Mouse (Mus musculus) liver, embryonic 12.5 days (tissue): ENCODE data around the gene Togaram2. TPM values are rescaled to one million over a fixed set of nuclear protein-coding genes. Genes with fewer than 3 reads are reported as not detected.

Source experiments
- ATAC-seq: fragments of 200-750 bp; cut with Nextera tagmentation; 2 replicates; pipeline ENCODE4 v1.8.0; 2017; ENCODE audit warnings: moderate number of reproducible peaks, mild to moderate bottlenecking, moderate library complexity
- H3K27ac ChIP-seq: fragments of 300-500 bp; sonication (generic); 2 replicates; pipeline ENCODE4 v1.5.1; 2016; ENCODE audit warnings: mild to moderate bottlenecking
- H3K27me3 ChIP-seq: fragments of 300-500 bp; sonication (generic); replicated peaks from 2 replicates; pipeline ENCODE4 v1.6.1; 2016; ENCODE audit warnings: mild to moderate bottlenecking, moderate library complexity
- H3K36me3 ChIP-seq: fragments of 300-500 bp; sonication (generic); 2 replicates; pipeline ENCODE4 v1.6.1; 2016; ENCODE audit warnings: mild to moderate bottlenecking, moderate library complexity
- H3K4me1 ChIP-seq: fragments of 300-500 bp; sonication (generic); 2 replicates; pipeline ENCODE4 v1.6.1; 2016
- H3K4me2 ChIP-seq: fragments of 300-500 bp; sonication (generic); 2 replicates; pipeline ENCODE4 v1.6.1; 2016; ENCODE audit warnings: mild to moderate bottlenecking, moderate library complexity
- H3K4me3 ChIP-seq: fragments of 300-500 bp; sonication (generic); 2 replicates; pipeline ENCODE4 v1.5.1; 2016; ENCODE audit warnings: mild to moderate bottlenecking, moderate library complexity
- H3K9ac ChIP-seq: fragments of 300-500 bp; sonication (generic); 2 replicates; pipeline ENCODE4 v1.6.1; 2016; ENCODE audit warnings: mild to moderate bottlenecking, moderate library complexity
- H3K9me3 ChIP-seq: fragments of 300-500 bp; sonication (generic); replicated peaks from 2 replicates; pipeline ENCODE4 v1.6.1; 2016; ENCODE audit warnings: mild to moderate bottlenecking, moderate library complexity
- WGBS: fragments of 180-500 bp; shearing (Covaris S2); methylation state at CpG from one replicate; pipeline ENCODE4 v1.1.7; 2016; ENCODE audit not compliant: insufficient replicate concordance; 5-methylcytosine and 5-hydroxymethylcytosine counted together
- polyA plus RNA-seq: library from polyadenylated mRNA; unstranded; fragments of >200 nt; fragmentation: Nextera tagmentation; extraction: Ambion mirVana; gene quantifications from 2 replicates; pipeline ENCODE4 v1.2.1, GENCODE M21; 2016

Gene Togaram2
- polyA plus RNA-seq, 1 experiment from 2014 or later = 0.07 TPM

DNA sequence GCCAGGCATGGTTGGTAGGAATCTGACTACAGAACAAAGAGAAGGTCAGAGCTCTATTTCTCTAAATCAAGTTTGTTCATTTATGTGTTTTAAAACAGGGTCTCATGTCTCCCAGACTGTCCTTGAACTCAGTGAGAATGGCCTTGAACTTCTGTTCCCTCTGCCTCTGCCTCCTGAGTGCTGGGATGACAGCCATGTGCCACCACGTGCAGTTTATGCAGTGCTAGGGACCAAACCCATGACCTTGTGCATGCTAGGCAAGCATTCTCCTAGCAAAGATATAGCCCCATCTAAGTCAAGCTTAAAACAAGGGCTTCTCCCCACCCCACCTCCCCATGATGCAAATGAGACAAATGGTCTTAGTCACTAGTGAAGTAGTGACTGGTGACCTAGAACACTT lies 32.1 kb downstream of the Togaram2 start:
- ATAC-seq = no peak
- Histone ChIP-seq H3K27me3 (no peaks in the 10 kb centered on the region), H3K4me3 (no peak overlapping the region), H3K9ac (no peak overlapping the region), H3K27ac (no peak overlapping the region), H3K4me2 (no peak overlapping the region), H3K9me3 (no peaks in the 10 kb centered on the region), H3K4me1 (no peaks in the 10 kb centered on the region), H3K36me3 (no peaks in the 10 kb centered on the region)
- WGBS = 32% methylated on average over 1 of the region's 1 CpGs

DNA sequence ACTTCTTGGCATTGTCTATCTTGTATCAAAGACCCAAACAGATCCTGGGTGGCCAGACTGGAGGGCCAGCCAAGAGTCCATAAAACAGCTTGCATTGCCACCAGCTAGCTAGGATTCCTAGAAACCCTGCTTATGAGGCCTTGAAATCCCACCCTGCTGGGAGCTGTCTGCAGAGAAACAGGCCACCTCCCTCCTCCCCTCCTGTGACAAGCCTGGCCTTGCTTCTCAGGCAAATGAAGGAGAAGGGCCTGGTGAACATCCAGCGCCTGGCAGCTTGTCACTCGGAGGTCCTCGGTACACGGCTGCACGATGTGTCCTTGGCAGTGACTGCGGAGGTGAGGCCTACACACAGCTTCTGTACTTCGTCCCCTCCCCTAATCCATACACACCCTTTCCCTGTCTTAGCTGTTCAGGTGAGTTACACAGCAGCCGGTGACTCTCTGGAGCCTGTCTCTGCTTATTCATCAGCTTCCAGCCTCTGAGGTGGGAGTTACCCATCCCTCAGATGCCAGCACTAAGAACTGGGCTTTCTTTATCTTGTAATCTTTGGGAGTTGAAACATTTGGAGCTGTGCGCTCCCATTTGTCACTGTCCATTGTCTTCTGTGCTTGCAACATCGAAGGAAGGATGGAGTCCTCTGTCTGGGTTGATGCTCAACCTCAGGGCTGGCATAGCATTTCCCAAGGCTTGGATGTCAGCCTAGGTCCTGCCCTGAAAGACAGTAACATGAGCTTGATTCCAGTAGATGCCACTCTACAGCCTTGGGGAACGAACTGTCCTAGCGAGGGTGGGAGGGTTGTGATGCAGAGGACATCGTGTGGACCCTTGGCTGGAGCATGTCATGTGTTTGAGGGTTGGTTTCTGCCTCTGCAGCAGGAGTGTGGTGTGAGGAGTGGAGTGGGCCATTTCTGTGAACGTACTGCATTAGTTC lies 32.8 kb downstream of the Togaram2 start:
- no peak for ATAC-seq
- H3K4me1 ChIP-seq = no peaks in the 10 kb centered on the region
- WGBS = 68% methylated on average over 14 of the region's 14 CpGs
- H3K27me3 ChIP-seq = no peaks in the 10 kb centered on the region
- H3K9ac ChIP-seq = no peak overlapping the region
- H3K4me3 ChIP-seq = no peak overlapping the region
- no peak overlapping the region for H3K27ac ChIP-seq
- H3K4me2 ChIP-seq = no peak overlapping the region
- H3K9me3 ChIP-seq = no peaks in the 10 kb centered on the region
- H3K36me3 ChIP-seq = no peaks in the 10 kb centered on the region

DNA sequence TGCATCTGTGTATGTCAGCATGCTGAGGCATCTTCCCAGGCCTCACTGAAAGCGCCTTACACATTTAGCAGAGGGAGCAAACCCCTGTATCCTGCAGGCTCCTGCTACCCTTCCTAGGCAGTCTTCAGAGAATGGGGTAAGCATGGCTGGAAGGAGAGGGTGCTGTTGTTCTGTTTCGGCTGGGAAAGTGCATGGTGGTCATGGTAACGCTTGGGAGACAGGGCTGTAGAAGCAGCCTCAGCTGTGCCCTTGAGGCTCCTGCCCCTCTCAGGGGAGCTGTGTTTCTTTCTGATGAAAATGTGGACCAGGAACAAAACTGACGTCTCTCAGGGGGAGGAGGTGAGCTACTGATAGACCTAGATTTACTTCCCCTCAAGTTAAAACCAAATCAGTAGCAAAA lies 34.7 kb downstream of the Togaram2 start:
- WGBS = 59% methylated on average over 4 of the region's 4 CpGs
- Histone ChIP-seq H3K4me3 (no peak overlapping the region), H3K27me3 (no peaks in the 10 kb centered on the region), H3K4me2 (no peak overlapping the region), H3K9me3 (no peaks in the 10 kb centered on the region), H3K36me3 (no peaks in the 10 kb centered on the region), H3K4me1 (no peaks in the 10 kb centered on the region), H3K27ac (no peak overlapping the region), H3K9ac (no peak overlapping the region)
- ATAC-seq = no peak

DNA sequence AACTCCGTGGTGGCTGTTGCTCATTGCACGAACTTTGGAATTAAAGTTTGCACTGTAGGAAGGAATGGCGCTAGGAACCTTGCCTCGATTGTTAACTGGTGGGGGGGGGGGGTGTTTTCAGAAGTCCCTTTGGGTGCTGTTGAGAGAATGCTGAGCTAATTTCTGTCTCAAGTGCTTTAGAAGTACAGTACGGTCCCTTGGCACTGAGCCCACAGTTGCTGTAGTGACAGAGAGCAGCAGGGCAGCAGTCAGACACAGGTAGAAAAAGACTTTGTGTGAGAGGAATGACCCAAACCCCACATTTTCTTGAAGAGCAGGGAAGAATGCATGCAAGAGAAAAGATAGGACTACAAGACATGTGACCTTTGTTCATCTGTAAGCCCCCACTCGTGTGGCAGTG lies 39.2 kb downstream of the Togaram2 start:
- Histone ChIP-seq H3K27me3 (no peaks in the 10 kb centered on the region), H3K4me2 (no peak overlapping the region), H3K9ac (no peak overlapping the region), H3K4me1 (no peaks in the 10 kb centered on the region), H3K27ac (no peak overlapping the region), H3K9me3 (no peaks in the 10 kb centered on the region), H3K4me3 (no peak overlapping the region), H3K36me3 (no peaks in the 10 kb centered on the region)
- no peak for ATAC-seq
- WGBS = 67% methylated on average over 6 of the region's 6 CpGs

DNA sequence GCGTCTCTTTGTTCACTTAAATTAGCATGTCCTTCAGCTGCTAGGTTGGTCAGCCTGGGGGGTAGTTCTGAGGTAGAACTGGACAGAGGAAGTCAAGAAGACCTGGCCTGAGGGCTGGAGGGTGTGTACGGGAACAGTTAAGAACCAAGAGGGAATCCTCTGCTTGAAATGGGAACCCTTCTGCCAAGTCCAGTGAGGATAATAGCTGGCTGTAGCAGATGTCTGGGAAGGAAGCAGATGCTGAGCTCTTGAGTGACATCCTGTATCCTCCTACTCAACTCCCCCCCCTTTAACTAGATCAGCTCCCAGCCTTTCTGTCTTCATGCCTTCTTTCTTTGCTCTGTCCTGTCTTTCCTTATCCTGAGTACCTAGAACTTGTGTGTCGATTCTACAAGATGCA lies 42.0 kb downstream of the Togaram2 start:
- Histone ChIP-seq H3K4me2 (no peak overlapping the region), H3K36me3 (no peaks in the 10 kb centered on the region), H3K9me3 (no peaks in the 10 kb centered on the region), H3K27me3 (no peaks in the 10 kb centered on the region), H3K27ac (no peak overlapping the region), H3K4me3 (no peak overlapping the region), H3K4me1 (no peaks in the 10 kb centered on the region), H3K9ac (no peak overlapping the region)
- WGBS = 60% methylated on average over 3 of the region's 3 CpGs
- ATAC-seq = no peak

DNA sequence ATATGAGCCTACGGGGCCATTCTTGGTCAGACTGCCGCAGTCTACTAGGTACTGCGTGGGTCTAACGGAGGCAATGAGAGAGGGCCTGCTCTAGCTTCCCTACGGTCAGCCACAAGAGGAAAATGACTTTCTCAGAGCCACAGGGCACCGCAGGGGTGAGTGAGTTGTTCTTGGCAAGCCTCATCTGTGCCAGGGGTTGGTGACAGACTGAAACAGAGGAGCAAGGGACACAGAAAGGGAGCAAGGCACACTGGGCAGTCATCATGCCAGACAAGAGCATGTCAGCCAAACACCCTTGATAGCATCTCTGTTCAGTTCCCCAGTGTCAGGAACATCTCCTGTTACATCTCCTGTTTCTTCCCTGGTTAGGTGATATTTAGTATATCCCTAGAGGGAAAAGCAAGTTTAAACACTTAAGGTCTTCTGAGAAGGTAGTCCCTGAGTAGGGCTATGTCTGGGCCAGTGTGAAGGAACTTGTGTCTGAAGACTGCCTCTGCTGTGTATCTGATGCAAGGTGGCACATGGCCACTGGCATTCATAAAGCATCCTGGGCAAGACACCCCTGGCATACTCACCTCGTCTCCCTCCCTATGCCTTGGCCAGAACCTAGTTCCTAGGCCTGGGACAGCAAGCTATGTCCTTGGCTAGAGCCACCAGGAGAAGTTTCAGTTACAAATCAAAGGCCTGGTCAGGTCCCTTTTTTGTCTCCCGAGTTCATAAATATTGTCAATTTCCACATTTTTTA lies 45.0 kb downstream of the Togaram2 start:
- Histone ChIP-seq H3K36me3 (no peaks in the 10 kb centered on the region), H3K27ac (no peak overlapping the region), H3K9ac (no peak overlapping the region), H3K9me3 (no peaks in the 10 kb centered on the region), H3K27me3 (no peaks in the 10 kb centered on the region), H3K4me1 (no peaks in the 10 kb centered on the region), H3K4me2 (no peak overlapping the region), H3K4me3 (no peak overlapping the region)
- no peak for ATAC-seq
- 70% methylated on average over 8 of the region's 8 CpGs for WGBS

DNA sequence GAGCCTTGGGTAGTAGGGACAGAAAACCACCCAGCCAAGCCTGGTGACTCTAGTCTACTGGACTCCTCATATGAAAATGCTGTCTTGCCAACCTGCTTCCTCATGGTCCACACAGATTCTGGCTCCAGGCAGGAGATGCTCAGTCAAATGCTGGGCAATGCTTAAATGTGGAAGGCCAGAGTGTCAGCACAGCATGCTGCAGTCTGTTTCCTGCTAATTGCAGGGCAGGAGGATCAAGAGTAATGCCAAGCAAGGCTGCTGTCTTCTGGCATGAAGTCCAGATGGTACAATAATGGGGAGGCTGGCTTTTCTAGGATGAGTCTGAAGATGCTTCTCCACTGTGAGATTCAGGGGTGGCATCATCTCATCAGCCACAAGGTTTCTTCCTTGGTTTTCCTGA lies 47.4 kb downstream of the Togaram2 start:
- no peaks in the 10 kb centered on the region for H3K4me1 ChIP-seq
- no peak overlapping the region for H3K9ac ChIP-seq
- H3K36me3 ChIP-seq = no peaks in the 10 kb centered on the region
- H3K27ac ChIP-seq = no peak overlapping the region
- H3K4me2 ChIP-seq = no peak overlapping the region
- ATAC-seq = no peak
- H3K4me3 ChIP-seq = no peak overlapping the region
- H3K27me3 ChIP-seq = no peaks in the 10 kb centered on the region
- H3K9me3 ChIP-seq = no peaks in the 10 kb centered on the region

DNA sequence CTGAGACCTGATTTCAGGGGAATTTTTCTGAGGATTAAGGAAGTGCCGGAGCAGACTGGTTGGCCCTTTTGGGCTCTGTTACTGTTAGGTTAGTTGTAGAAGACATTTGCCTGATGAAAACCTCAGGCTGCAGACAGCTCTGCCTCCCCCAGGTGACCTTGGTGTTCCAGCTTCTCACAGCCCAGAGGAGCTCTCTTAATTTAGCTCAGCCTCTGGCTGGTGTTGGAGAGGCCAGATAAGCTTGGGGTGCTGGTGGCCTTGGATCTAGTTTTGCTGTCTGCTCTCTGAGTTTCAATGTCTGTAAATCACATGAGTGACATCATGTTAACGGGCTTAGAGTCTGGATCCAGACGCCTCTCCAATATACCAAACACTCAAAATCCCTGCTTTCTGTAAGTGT lies 48.0 kb downstream of the Togaram2 start:
- Histone ChIP-seq H3K4me1 (no peaks in the 10 kb centered on the region), H3K4me2 (no peak overlapping the region), H3K27ac (no peak overlapping the region), H3K36me3 (no peaks in the 10 kb centered on the region), H3K27me3 (no peaks in the 10 kb centered on the region), H3K4me3 (no peak overlapping the region), H3K9me3 (no peaks in the 10 kb centered on the region), H3K9ac (no peak overlapping the region)
- WGBS = 45% methylated on average over 3 of the region's 3 CpGs
- ATAC-seq = no peak

DNA sequence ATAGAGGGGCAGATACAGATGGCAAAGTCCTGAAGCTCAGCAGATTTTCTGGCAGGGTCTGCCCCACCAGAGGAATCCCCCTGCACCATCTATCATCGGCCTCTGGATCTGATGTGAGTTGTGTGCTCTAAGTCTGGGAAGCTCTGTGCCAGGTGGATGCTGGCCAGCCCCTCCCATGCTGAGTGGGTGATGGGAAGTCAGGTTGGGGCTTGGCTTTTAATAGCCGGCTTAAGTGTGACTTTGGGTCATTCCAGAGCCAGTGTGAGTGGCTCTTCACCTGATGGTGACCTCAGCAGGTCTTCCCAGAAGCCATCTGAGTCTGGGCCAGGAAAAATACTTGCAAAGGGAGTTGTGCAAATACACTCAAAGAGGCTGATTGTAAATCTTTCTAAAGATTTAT lies 57.6 kb downstream of the Togaram2 start:
- Histone ChIP-seq H3K9me3 (no peaks in the 10 kb centered on the region), H3K36me3 (no peaks in the 10 kb centered on the region), H3K9ac (no peak overlapping the region), H3K4me2 (no peak overlapping the region), H3K27ac (no peak overlapping the region), H3K27me3 (no peaks in the 10 kb centered on the region), H3K4me3 (no peak overlapping the region), H3K4me1 (no peaks in the 10 kb centered on the region)
- 60% methylated on average over 2 of the region's 2 CpGs for WGBS
- ATAC-seq = no peak

DNA sequence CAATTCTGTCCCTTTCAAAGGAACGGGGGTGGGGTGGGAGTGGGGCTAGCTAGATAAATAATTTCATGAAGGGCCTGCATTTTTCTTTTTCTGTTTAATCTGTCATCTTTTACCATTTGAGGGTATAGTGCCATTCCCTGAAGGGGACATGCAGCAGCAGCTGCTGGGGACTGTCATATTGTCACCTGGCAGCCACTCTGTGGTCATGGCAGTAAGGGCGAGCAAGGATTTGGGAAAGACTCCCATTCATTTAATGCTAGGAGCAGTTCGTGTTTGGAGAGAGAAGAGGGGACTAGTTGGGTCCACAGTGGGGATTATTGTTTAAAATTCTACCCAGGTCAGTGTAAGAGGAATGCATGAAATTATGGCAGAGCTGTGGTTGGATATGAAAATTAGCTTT lies 63.4 kb downstream of the Togaram2 start:
- Histone ChIP-seq H3K4me2 (no peak overlapping the region), H3K27me3 (no peaks in the 10 kb centered on the region), H3K36me3 (no peaks in the 10 kb centered on the region), H3K9ac (no peak overlapping the region), H3K27ac (no peak overlapping the region), H3K9me3 (no peaks in the 10 kb centered on the region), H3K4me3 (no peak overlapping the region), H3K4me1 (no peaks in the 10 kb centered on the region)
- no peak for ATAC-seq
- 40% methylated on average over 3 of the region's 3 CpGs for WGBS

DNA sequence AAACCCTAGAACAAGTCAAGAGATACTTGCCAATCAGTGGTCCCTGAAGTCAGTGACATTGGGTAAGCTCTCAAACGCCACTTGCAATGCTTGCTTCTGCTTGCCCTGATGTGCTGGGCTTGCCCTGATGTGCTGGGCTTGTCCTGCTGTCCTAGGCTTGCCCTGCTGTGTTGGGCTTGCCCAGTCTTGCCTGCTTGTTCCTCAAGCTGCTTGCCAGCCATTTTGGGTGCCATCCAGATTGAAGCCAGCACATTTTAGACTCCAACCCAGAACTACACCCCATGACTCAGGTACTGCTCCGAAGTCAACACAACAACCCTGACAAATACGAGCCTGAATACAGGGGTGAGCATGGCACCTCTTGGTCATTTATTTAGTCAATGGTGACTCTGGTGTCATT lies 69.1 kb downstream of the Togaram2 start:
- Histone ChIP-seq H3K9ac (no peak overlapping the region), H3K4me1 (no peaks in the 10 kb centered on the region), H3K9me3 (no peaks in the 10 kb centered on the region), H3K4me2 (no peak overlapping the region), H3K27ac (no peak overlapping the region), H3K27me3 (no peaks in the 10 kb centered on the region), H3K36me3 (no peaks in the 10 kb centered on the region), H3K4me3 (no peak overlapping the region)
- ATAC-seq = no peak
- 57% methylated on average over 3 of the region's 3 CpGs for WGBS

DNA sequence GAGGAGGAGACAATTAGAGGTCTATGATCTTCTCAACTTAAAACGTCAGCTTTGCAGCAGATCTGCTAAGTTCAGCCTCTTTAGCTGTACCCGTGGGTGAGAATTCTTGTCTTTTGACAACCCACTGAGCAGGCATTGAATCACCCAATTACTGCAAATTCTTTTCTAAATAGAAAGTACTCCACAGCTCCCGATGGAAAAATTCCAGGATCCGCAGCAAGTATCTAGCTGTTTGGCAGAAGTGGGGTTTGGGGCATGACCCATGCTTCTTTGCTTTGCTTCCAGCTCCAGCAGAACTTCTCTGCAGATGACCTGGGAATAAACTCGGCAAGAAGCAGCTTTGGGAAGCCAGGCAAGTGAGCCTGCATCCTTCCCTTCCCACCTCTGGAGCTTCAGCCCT lies 69.9 kb downstream of the Togaram2 start:
- Histone ChIP-seq H3K9me3 (no peaks in the 10 kb centered on the region), H3K27ac (no peak overlapping the region), H3K27me3 (no peaks in the 10 kb centered on the region), H3K36me3 (no peaks in the 10 kb centered on the region), H3K4me2 (no peak overlapping the region), H3K4me1 (no peaks in the 10 kb centered on the region), H3K9ac (no peak overlapping the region), H3K4me3 (no peak overlapping the region)
- 50% methylated on average over 5 of the region's 5 CpGs for WGBS
- no peak for ATAC-seq
